Mouse (Mus musculus): Measurements from ENCODE around the gene Fam122c. TPM values are rescaled to one million over a fixed set of nuclear protein-coding genes. Genes with fewer than 3 reads are reported as not detected.

The Fam122c gene
- total and polyA plus RNA-seq, 2 experiments from 2014 or later, result not detected

GRCm38 (mm10) chrX:53320564-53320963 lies 47.3 kb downstream of the Fam122c start:
- H3K4me2 ChIP-seq (ENCODE audit: low read depth, low read length), result no peak overlapping the region
- no peaks in the 10 kb centered on the region for H3K27me3 ChIP-seq (ENCODE audit: insufficient read depth, low read length)
- no peak for TF ChIP-seq CTCF (IDR thresholded peaks at IDR 0.05; ENCODE audit: low read depth)
- WGBS, result 72% methylated on average over 2 of the region's 2 CpGs
- H3K9me3 ChIP-seq (ENCODE audit: low read length), result no peaks in the 10 kb centered on the region
- no peak for ATAC-seq
- H3K36me3 ChIP-seq (ENCODE audit: insufficient read depth, low read length), result no peaks in the 10 kb centered on the region
- no peak for DNase-seq (ENCODE audit: low spot score)
- H3K27ac ChIP-seq, result no peak overlapping the region
- no peak overlapping the region for H3K4me3 ChIP-seq (ENCODE audit: low read length)
- no peaks in the 10 kb centered on the region for H3K4me1 ChIP-seq (ENCODE audit: insufficient read depth, low read length)
- H3K9ac ChIP-seq (replicated peaks; ENCODE audit: low read length), result no peak overlapping the region

GRCm38 (mm10) chrX:53321111-53321510 lies 47.9 kb downstream of the Fam122c start:
- Histone ChIP-seq H3K27me3 (ENCODE audit: insufficient read depth, low read length) (no peaks in the 10 kb centered on the region), H3K4me3 (ENCODE audit: low read length) (no peak overlapping the region), H3K4me1 (ENCODE audit: insufficient read depth, low read length) (no peaks in the 10 kb centered on the region), H3K27ac (no peak overlapping the region), H3K4me2 (ENCODE audit: low read depth, low read length) (no peak overlapping the region), H3K9ac (replicated peaks; ENCODE audit: low read length) (no peak overlapping the region), H3K36me3 (ENCODE audit: insufficient read depth, low read length) (no peaks in the 10 kb centered on the region), H3K9me3 (ENCODE audit: low read length) (no peaks in the 10 kb centered on the region)
- ATAC-seq (no peak), DNase-seq (ENCODE audit: low spot score) (no peak)
- no peak for TF ChIP-seq CTCF (IDR thresholded peaks at IDR 0.05; ENCODE audit: low read depth)
- 74% methylated on average over 4 of the region's 4 CpGs for WGBS

DNA sequence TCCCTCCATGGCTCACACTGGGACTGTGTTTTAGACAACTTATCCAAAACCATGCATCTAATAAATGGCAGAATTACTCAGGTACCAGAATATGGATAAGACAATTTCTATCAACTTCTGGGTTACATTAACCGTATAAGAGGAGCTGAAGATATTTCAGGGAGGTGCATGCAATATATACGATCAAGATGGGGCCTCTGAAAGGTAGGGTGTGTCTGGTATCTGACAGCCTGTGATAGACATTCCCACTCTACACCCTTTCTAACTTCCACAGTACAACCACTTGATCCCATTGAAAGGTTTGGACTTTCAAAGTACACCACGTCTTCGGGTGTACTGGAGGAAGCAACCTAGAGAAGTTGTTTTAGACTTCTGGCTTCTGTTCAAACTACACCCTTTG lies 57.2 kb downstream of the Fam122c start:
- Histone ChIP-seq H3K4me2 (ENCODE audit: low read depth, low read length) (no peak overlapping the region), H3K9ac (replicated peaks; ENCODE audit: low read length) (no peak overlapping the region), H3K9me3 (ENCODE audit: low read length) (no peaks in the 10 kb centered on the region), H3K4me1 (ENCODE audit: insufficient read depth, low read length) (no peaks in the 10 kb centered on the region), H3K27ac (no peak overlapping the region), H3K4me3 (ENCODE audit: low read length) (no peak overlapping the region), H3K36me3 (ENCODE audit: insufficient read depth, low read length) (no peaks in the 10 kb centered on the region), H3K27me3 (ENCODE audit: insufficient read depth, low read length) (no peaks in the 10 kb centered on the region)
- WGBS, result 91% methylated on average over 4 of the region's 4 CpGs
- DNase-seq (ENCODE audit: low spot score), result no peak
- TF ChIP-seq CTCF (IDR thresholded peaks at IDR 0.05; ENCODE audit: low read depth), result no peak
- no peak for ATAC-seq

GRCm38 (mm10) chrX:53337355-53337754 lies 64.1 kb downstream of the Fam122c start:
- Histone ChIP-seq H3K4me3 (ENCODE audit: low read length) (no peak overlapping the region), H3K4me2 (ENCODE audit: low read depth, low read length) (no peak overlapping the region), H3K36me3 (ENCODE audit: insufficient read depth, low read length) (no peaks in the 10 kb centered on the region), H3K4me1 (ENCODE audit: insufficient read depth, low read length) (no peaks in the 10 kb centered on the region), H3K9ac (replicated peaks; ENCODE audit: low read length) (no peak overlapping the region), H3K27me3 (ENCODE audit: insufficient read depth, low read length) (no peaks in the 10 kb centered on the region), H3K9me3 (ENCODE audit: low read length) (no peaks in the 10 kb centered on the region), H3K27ac (no peak overlapping the region)
- ATAC-seq, result no peak
- peak; percentile 5 for DNase-seq (ENCODE audit: low spot score)
- peak; percentile 41 for TF ChIP-seq CTCF (IDR thresholded peaks at IDR 0.05; ENCODE audit: low read depth)

DNA sequence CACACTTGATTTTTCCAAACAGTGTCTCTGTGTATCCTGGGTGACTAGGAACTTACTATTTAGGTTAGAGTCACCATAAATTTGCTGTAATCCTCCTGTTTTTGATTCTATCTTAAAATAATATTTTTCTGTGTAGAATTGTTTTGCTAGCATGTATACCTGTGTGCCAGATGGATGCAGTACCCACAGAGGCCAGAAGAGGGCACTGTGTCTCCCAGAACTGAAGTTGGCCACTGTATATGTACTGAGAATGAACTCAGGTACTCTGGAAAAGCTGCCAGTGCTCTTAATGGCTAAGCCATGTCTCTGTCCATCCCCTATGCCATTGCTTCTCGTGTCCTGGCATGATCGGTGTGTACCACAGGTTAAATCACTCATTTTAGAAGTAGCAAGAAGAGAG lies 68.3 kb downstream of the Fam122c start:
- Histone ChIP-seq H3K9me3 (ENCODE audit: low read length) (no peaks in the 10 kb centered on the region), H3K36me3 (ENCODE audit: insufficient read depth, low read length) (no peaks in the 10 kb centered on the region), H3K27ac (no peak overlapping the region), H3K4me3 (ENCODE audit: low read length) (no peak overlapping the region), H3K4me1 (ENCODE audit: insufficient read depth, low read length) (no peaks in the 10 kb centered on the region), H3K9ac (replicated peaks; ENCODE audit: low read length) (no peak overlapping the region), H3K27me3 (ENCODE audit: insufficient read depth, low read length) (no peaks in the 10 kb centered on the region), H3K4me2 (ENCODE audit: low read depth, low read length) (no peak overlapping the region)
- peak; percentile 72 for TF ChIP-seq CTCF (IDR thresholded peaks at IDR 0.05; ENCODE audit: low read depth)
- WGBS, result 75% methylated on average over 2 of the region's 2 CpGs
- DNase-seq (ENCODE audit: low spot score) (peak; percentile 33), ATAC-seq (no peak)

- WGBS, result 90% methylated on average over 4 of the region's 4 CpGs
- Histone ChIP-seq H3K4me2 (ENCODE audit: low read depth, low read length) (no peak overlapping the region), H3K36me3 (ENCODE audit: insufficient read depth, low read length) (no peaks in the 10 kb centered on the region), H3K27ac (no peak overlapping the region), H3K9me3 (ENCODE audit: low read length) (no peaks in the 10 kb centered on the region), H3K27me3 (ENCODE audit: insufficient read depth, low read length) (no peaks in the 10 kb centered on the region), H3K9ac (replicated peaks; ENCODE audit: low read length) (no peak overlapping the region), H3K4me3 (ENCODE audit: low read length) (no peak overlapping the region), H3K4me1 (ENCODE audit: insufficient read depth, low read length) (no peaks in the 10 kb centered on the region)
- DNase-seq (ENCODE audit: low spot score) (no peak), ATAC-seq (no peak)
- no peak for TF ChIP-seq CTCF (IDR thresholded peaks at IDR 0.05; ENCODE audit: low read depth)
Observed at GRCm38 (mm10) chrX:53348374-53348773, 75.2 kb downstream of the Fam122c start.

- Histone ChIP-seq H3K27me3 (ENCODE audit: insufficient read depth, low read length) (no peaks in the 10 kb centered on the region), H3K4me1 (ENCODE audit: insufficient read depth, low read length) (no peaks in the 10 kb centered on the region), H3K27ac (no peak overlapping the region), H3K4me3 (ENCODE audit: low read length) (no peak overlapping the region), H3K9ac (replicated peaks; ENCODE audit: low read length) (no peak overlapping the region), H3K9me3 (ENCODE audit: low read length) (no peaks in the 10 kb centered on the region), H3K36me3 (ENCODE audit: insufficient read depth, low read length) (no peaks in the 10 kb centered on the region), H3K4me2 (ENCODE audit: low read depth, low read length) (no peak overlapping the region)
- no peak for ATAC-seq
- no peak for DNase-seq (ENCODE audit: low spot score)
- no peak for TF ChIP-seq CTCF (IDR thresholded peaks at IDR 0.05; ENCODE audit: low read depth)
- WGBS, result 80% methylated on average over 7 of the region's 7 CpGs
Observed at GRCm38 (mm10) chrX:53364668-53365383, 91.6 kb downstream of the Fam122c start.

Data from hindbrain, postnatal 0 days (tissue).